Mouse (Mus musculus) lung, postnatal 0 days (tissue): ENCODE data around the gene Cd101.

ENCODE experiments used
- CTCF ChIP-seq: IDR thresholded peaks from 2 replicates; pipeline ENCODE4 v1.5.1; 2016; ENCODE audit warnings: antibody characterized with exemption, mild to moderate bottlenecking
- EP300 ChIP-seq: IDR thresholded peaks from 2 replicates; pipeline ENCODE4 v1.6.1; 2016; ENCODE audit warnings: antibody characterized with exemption, mild to moderate bottlenecking, control low read depth

- TF ChIP-seq CTCF (no peak), EP300 (no peak)
Measured at GRCm38 (mm10) chr3:100993158-100993557, 36.2 kb downstream of the Cd101 start.
